Mouse (Mus musculus) midbrain, embryonic 10.5 days (tissue): ENCODE data around the gene Cfap61. TPM values are rescaled to one million over a fixed set of nuclear protein-coding genes. Genes with fewer than 3 reads are reported as not detected.
A peak's percentile ranks its signal among the peaks of the same experiment; 100 is the strongest.

ENCODE experiments used
- DNase-seq: peaks from one replicate; pipeline ENCODE4 v3.0.0-alpha.2; 2017; ENCODE audit warnings: low spot score
- H3K27ac ChIP-seq: fragments of 300-500 bp; sonication (generic); replicated peaks from 2 replicates; pipeline ENCODE4 v1.5.1; 2016; ENCODE audit warnings: mild to moderate bottlenecking
- H3K27me3 ChIP-seq: fragments of 300-500 bp; sonication (generic); 2 replicates; pipeline ENCODE4 v1.6.1; 2016; ENCODE audit warnings: low read depth, mild to moderate bottlenecking; ENCODE audit not compliant: poor library complexity, severe bottlenecking
- H3K36me3 ChIP-seq: fragments of 300-500 bp; sonication (generic); 2 replicates; pipeline ENCODE4 v1.6.1; 2016; ENCODE audit warnings: mild to moderate bottlenecking, moderate library complexity
- H3K4me1 ChIP-seq: fragments of 300-500 bp; sonication (generic); 2 replicates; pipeline ENCODE4 v1.6.1; 2016
- H3K4me3 ChIP-seq: fragments of 300-500 bp; sonication (generic); 2 replicates; pipeline ENCODE4 v1.5.1; 2016; ENCODE audit warnings: mild to moderate bottlenecking, moderate library complexity
- H3K9me3 ChIP-seq: fragments of 300-500 bp; sonication (generic); replicated peaks from 2 replicates; pipeline ENCODE4 v1.6.1; 2016; ENCODE audit warnings: mild to moderate bottlenecking
- WGBS: fragments of 180-500 bp; shearing (Covaris S2); methylation state at CpG from one replicate; pipeline ENCODE4 v1.1.7; 2016; 5-methylcytosine and 5-hydroxymethylcytosine counted together
- polyA plus RNA-seq: library from polyadenylated mRNA; unstranded; fragments of >200 nt; fragmentation: Nextera tagmentation; extraction: Ambion mirVana; gene quantifications from 2 replicates; pipeline ENCODE4 v1.2.1, GENCODE M21; 2016

The Cfap61 gene
- polyA plus RNA-seq, 1 experiment from 2014 or later, result 0.75 TPM

DNA sequence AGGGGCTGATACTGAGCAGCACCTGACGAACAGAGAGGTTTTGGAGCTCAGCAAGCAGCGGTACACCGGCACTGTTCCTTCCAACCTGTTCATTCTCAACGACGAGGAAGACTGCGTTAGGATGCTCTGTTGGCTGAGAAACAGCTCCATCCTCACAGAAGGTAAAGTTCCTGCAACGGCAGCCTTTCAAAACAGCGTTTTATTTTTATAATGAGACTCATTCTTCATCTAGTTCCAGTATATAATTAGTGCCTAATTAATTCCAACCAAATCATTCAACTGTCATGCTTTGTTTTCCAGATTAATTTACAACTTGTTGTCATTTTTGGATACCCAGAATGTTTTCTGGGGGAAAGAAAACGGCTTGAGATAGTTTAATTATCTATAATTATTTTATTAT is 175.3 kb downstream of the Cfap61 start:
- no peak for DNase-seq
- H3K27me3 ChIP-seq, result no peaks in the 10 kb centered on the region
- no peaks in the 10 kb centered on the region for H3K36me3 ChIP-seq
- no peak overlapping the region for H3K27ac ChIP-seq
- H3K4me1 ChIP-seq, result peaks cover 11% of the 10 kb centered on the region
- no peaks in the 10 kb centered on the region for H3K9me3 ChIP-seq
- no peak overlapping the region for H3K4me3 ChIP-seq
- WGBS, result 85% methylated on average over 9 of the region's 9 CpGs

DNA sequence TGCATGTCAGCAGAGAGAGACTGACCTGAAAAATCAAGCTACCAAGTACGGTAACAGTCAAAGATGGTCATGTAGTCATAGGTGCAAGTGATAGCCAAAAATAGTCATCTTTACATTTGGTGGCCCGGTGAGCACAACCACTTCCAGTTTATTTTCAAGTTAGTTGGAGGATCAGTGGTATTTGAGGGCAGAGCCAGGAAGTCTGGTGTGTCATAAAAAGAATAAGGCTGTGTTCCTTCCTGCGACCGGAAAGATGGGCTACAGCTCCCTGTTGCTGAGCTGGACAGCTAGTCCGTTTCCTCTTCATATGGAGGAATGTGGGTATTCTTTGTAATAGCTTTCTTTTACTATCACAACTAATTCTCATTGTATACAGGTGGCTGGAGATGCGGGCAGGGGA is 181.7 kb downstream of the Cfap61 start:
- Histone ChIP-seq H3K27ac (peak overlapping the region; percentile 74), H3K4me3 (no peak overlapping the region), H3K27me3 (peaks cover 3% of the 10 kb centered on the region; the same call in 1 of the 2 replicates), H3K4me1 (peaks cover 31% of the 10 kb centered on the region), H3K9me3 (no peaks in the 10 kb centered on the region), H3K36me3 (no peaks in the 10 kb centered on the region)
- WGBS, result 91% methylated on average over 6 of the region's 6 CpGs
- DNase-seq, result no peak

DNA sequence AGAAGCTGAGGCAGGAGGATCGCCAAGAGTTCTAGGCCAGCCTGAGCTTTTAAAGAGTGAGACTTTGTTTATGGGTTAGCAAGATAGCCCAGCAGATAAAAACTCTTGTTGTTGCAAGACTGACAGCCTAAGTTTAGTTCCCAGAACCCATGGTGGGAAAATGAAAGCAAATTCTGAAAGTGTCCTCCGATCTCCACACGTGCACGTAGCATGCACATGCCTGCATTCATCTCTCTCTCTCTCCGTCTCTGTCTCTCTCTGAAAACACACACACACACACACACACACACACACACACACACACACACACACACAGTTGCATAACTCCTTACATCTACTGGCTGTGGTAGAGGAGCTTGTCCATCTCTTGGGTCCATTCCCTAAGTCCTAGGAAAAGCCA is 182.1 kb downstream of the Cfap61 start:
- Histone ChIP-seq H3K4me3 (no peak overlapping the region), H3K27ac (peak overlapping the region; percentile 74), H3K4me1 (peaks cover 31% of the 10 kb centered on the region), H3K27me3 (peaks cover 3% of the 10 kb centered on the region; the same call in 1 of the 2 replicates), H3K9me3 (no peaks in the 10 kb centered on the region), H3K36me3 (no peaks in the 10 kb centered on the region)
- DNase-seq, result no peak
- 92% methylated on average over 5 of the region's 5 CpGs for WGBS

- peak; percentile 24 for DNase-seq
- Histone ChIP-seq H3K36me3 (no peaks in the 10 kb centered on the region), H3K27ac (peak overlapping the region; percentile 74), H3K4me1 (peaks cover 28% of the 10 kb centered on the region), H3K4me3 (no peak overlapping the region), H3K9me3 (no peaks in the 10 kb centered on the region), H3K27me3 (peaks cover 3% of the 10 kb centered on the region; the same call in 1 of the 2 replicates)
- WGBS, result 62% methylated on average over 17 of the region's 17 CpGs
Observed at GRCm38 (mm10) chr2:146117191-146117914, 182.8 kb downstream of the Cfap61 start.

DNA sequence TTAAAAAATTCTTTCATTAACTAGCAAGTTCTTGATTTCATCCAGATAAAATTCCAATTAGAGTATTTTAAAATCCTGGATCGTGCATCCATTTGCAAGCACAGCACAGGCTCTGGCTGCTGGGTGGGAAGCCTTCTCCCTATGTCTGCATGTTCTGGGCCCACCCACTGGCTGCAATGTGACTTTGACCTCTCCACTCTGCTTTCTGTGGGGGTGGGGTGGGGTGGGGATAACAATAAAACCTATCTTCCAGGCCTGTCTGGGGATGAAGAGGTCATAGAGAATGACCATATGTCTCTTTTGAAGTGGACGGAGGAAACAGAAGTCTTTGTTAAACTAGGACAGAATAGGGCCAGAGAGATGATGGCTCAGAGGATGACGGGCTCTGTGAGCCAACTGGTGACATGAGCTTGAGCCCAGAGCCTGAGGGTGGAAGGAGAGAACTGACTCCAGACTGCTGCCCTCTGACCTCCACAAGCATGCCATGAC is 183.4 kb downstream of the Cfap61 start:
- Histone ChIP-seq H3K27ac (peak overlapping the region; percentile 74), H3K9me3 (no peaks in the 10 kb centered on the region), H3K4me3 (no peak overlapping the region), H3K4me1 (peaks cover 25% of the 10 kb centered on the region), H3K27me3 (peaks cover 3% of the 10 kb centered on the region; the same call in 1 of the 2 replicates), H3K36me3 (no peaks in the 10 kb centered on the region)
- WGBS, result 30% methylated on average over 3 of the region's 3 CpGs
- peak; percentile 52 for DNase-seq

DNA sequence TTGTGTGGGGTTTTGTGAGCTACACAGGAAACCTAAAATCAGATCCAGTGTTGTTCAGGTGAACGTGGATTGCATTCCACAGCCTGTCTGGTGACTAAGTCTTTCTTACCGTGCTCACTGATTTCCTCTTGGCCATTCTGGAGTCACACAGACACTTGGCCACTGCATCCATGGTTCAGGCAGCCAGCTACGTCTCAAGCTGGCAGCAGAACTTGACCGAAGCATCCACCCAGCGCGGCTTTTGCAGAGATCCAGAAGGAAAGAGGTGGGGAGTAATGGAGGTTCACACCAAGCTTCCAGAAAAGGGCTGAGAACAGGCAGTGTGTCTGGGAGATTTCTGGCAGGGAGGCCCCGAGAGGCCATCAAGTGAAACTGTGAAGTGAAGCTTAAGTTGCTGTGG is 187.0 kb downstream of the Cfap61 start:
- no peak overlapping the region for H3K4me3 ChIP-seq
- DNase-seq, result no peak
- WGBS, result 87% methylated on average over 7 of the region's 7 CpGs

GRCm38 (mm10) chr2:146125129-146125528 is 190.5 kb downstream of the Cfap61 start:
- DNase-seq, result no peak
- H3K27ac ChIP-seq, result no peak overlapping the region
- H3K4me3 ChIP-seq, result no peak overlapping the region
- H3K27me3 ChIP-seq, result no peaks in the 10 kb centered on the region
- WGBS, result 85% methylated on average over 2 of the region's 2 CpGs
- H3K36me3 ChIP-seq, result no peaks in the 10 kb centered on the region
- peaks cover 6% of the 10 kb centered on the region; the same call in 1 of the 2 replicates for H3K4me1 ChIP-seq
- no peaks in the 10 kb centered on the region for H3K9me3 ChIP-seq

More for the DNA sequence above, 187.0 kb downstream of the Cfap61 start:
- H3K27me3 ChIP-seq, result peaks cover 3% of the 10 kb centered on the region; the same call in 1 of the 2 replicates
- H3K9me3 ChIP-seq, result no peaks in the 10 kb centered on the region
- no peak overlapping the region for H3K27ac ChIP-seq
- peaks cover 25% of the 10 kb centered on the region for H3K4me1 ChIP-seq
- no peaks in the 10 kb centered on the region for H3K36me3 ChIP-seq

GRCm38 (mm10) chr2:146128622-146129021 is 194.0 kb downstream of the Cfap61 start:
- no peak for DNase-seq

DNA sequence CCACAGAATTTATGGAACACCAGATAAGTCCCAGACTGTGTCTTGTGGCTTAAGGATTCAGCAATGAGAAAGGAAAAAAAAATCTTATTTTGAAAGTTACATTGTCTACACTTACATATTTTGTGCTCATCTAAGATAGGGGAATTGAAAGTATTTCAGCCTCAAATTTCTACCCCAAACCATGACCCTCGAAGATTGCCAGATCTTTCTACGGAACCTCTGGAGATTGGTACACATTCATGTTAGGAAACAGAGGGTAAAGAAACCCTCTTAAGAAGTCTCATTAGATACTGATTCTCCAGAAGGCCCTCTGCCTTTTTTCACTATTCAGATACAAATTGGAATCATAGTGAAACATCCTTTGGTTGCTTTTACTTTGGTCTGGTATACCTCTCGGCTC is 195.9 kb downstream of the Cfap61 start:
- 95% methylated on average over 3 of the region's 3 CpGs for WGBS
- H3K4me1 ChIP-seq, result peaks cover 6% of the 10 kb centered on the region; the same call in 1 of the 2 replicates

More at GRCm38 (mm10) chr2:146128622-146129021, 194.0 kb downstream of the Cfap61 start:
- no peak overlapping the region for H3K4me3 ChIP-seq
- H3K4me1 ChIP-seq, result peaks cover 6% of the 10 kb centered on the region; the same call in 1 of the 2 replicates
- H3K27me3 ChIP-seq, result no peaks in the 10 kb centered on the region
- no peak overlapping the region for H3K27ac ChIP-seq
- H3K36me3 ChIP-seq, result no peaks in the 10 kb centered on the region
- H3K9me3 ChIP-seq, result no peaks in the 10 kb centered on the region
- WGBS, result 83% methylated on average over 6 of the region's 6 CpGs

DNA sequence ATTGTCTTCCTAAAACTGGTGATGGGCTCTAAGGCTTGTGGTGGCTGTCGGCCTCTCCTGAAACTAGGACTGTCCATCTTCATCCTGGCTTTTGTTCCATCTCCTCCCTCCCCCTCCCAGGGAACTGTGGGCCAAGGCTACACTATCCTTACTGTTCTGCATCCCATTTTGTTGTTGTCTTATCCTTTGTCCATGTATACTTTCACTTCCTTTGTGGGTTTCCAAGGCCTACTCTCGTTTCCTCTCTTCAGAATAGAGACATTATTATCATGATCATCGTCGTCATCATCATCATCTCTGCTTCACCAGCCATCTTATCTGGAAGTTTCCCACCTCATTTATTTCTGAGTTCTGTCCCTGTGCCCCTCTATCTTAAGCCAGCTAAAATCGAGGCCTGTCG is 199.7 kb downstream of the Cfap61 start:
- Histone ChIP-seq H3K27me3 (no peaks in the 10 kb centered on the region), H3K36me3 (no peaks in the 10 kb centered on the region; the same call in 1 of the 2 replicates), H3K4me1 (no peaks in the 10 kb centered on the region), H3K4me3 (no peak overlapping the region), H3K9me3 (peaks cover 6% of the 10 kb centered on the region; the same call in 1 of the 2 replicates), H3K27ac (no peak overlapping the region)
- no peak for DNase-seq
- WGBS, result 90% methylated on average over 6 of the region's 6 CpGs

More for the DNA sequence above, 195.9 kb downstream of the Cfap61 start:
- DNase-seq, result no peak
- peaks cover 3% of the 10 kb centered on the region; the same call in 1 of the 2 replicates for H3K9me3 ChIP-seq
- no peak overlapping the region for H3K4me3 ChIP-seq
- no peak overlapping the region for H3K27ac ChIP-seq
- H3K27me3 ChIP-seq, result no peaks in the 10 kb centered on the region
- no peaks in the 10 kb centered on the region; the same call in 1 of the 2 replicates for H3K36me3 ChIP-seq

- H3K9me3 ChIP-seq, result peaks cover 4% of the 10 kb centered on the region; the same call in 1 of the 2 replicates
- no peak for DNase-seq
- 87% methylated on average over 3 of the region's 3 CpGs for WGBS
- no peaks in the 10 kb centered on the region for H3K27me3 ChIP-seq
- H3K36me3 ChIP-seq, result no peaks in the 10 kb centered on the region
- no peak overlapping the region for H3K27ac ChIP-seq
- no peak overlapping the region for H3K4me3 ChIP-seq
- no peaks in the 10 kb centered on the region for H3K4me1 ChIP-seq
Observed at GRCm38 (mm10) chr2:146140711-146141110, 206.1 kb downstream of the Cfap61 start.

- WGBS, result 79% methylated on average over 4 of the region's 4 CpGs
- Histone ChIP-seq H3K27ac (no peak overlapping the region), H3K4me1 (no peaks in the 10 kb centered on the region), H3K4me3 (no peak overlapping the region), H3K36me3 (no peaks in the 10 kb centered on the region), H3K9me3 (0 out of 2 replicates have a peak, but pooled peaks cover 3% of the 10 kb centered on the region), H3K27me3 (no peaks in the 10 kb centered on the region)
- DNase-seq, result no peak
Observed at GRCm38 (mm10) chr2:146147306-146147705, 212.7 kb downstream of the Cfap61 start.

GRCm38 (mm10) chr2:146147801-146148200 is 213.2 kb downstream of the Cfap61 start:
- H3K36me3 ChIP-seq, result no peaks in the 10 kb centered on the region
- H3K4me1 ChIP-seq, result no peaks in the 10 kb centered on the region
- 0 out of 2 replicates have a peak, but pooled peaks cover 3% of the 10 kb centered on the region for H3K9me3 ChIP-seq
- 90% methylated on average over 5 of the region's 5 CpGs for WGBS
- DNase-seq, result no peak
- H3K27me3 ChIP-seq, result no peaks in the 10 kb centered on the region
- H3K4me3 ChIP-seq, result no peak overlapping the region
- no peak overlapping the region for H3K27ac ChIP-seq
